ENCODE assay signal across 20 mouse cellular contexts in the genomic region with DNA sequence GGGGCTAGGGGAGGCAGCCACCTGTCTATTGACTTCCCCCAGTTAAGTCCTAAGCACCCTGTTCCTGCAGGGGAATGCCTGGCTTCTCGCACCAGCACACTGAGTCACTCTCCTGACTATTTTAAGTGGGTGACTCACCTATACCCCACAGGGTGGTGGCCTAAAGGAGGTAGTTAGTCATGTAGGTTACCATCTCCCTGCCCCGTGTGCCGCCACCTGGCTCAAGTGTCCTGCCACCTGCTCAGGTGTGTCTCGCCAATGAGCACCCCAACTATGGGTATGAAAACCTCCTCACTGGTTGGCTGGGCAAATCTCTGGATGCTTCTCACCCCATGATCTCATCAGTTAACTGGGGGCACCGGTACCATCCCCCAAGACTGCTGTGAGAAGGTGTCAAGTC.
DNase-seq lines count a peak whose midpoint lies in the region; ATAC-seq and TF ChIP-seq lines count a peak whose summit lies in the region.
"Had no signal": no experiment of that assay in that cellular context is flagged by ENCODE, and none has a peak within 500 bp of the region (broad histone marks: within the 10 kb centered on the region; RNA-seq: fewer than 3 reads in every experiment).

No protein-coding gene starts in this region.

- no peak for ATAC-seq in megakaryocyte, adult 5-6 weeks (ENCODE audit: poor library complexity, severe bottlenecking)
- ATAC-seq: activated CD4-positive, CD25-positive, alpha-beta regulatory T cell, adult 4 months; forebrain, embryonic 16.5 days; hindbrain, postnatal 0 days; Patski had no signal

- DNase-seq in cerebellum, adult 11-12 months, result peak; percentile 33
- no peak for DNase-seq in cerebellum, postnatal 10 days
- DNase-seq in cerebellum, adult 2 months, result peak; percentile 55 to 82
- DNase-seq in cerebellum, postnatal 25 days, result peak; percentile 49 to 69
- no peak for DNase-seq in embryo, embryonic 11 days
- no peak for DNase-seq in retina, postnatal 1 day
- DNase-seq: adrenal gland, postnatal 14 days; gastrocnemius, postnatal 14 days; heart, postnatal 10 days; kidney, adult 11 months had no signal

- no peaks in the 10 kb centered on the region for H3K27me3 ChIP-seq in megakaryocyte, embryonic 14.5 days (replicated peaks)
- H3K27me3 ChIP-seq in cerebellum, adult 2 months (ENCODE audit: control insufficient read depth, insufficient read depth, low read length), result no peaks in the 10 kb centered on the region
- H3K27me3 ChIP-seq: CH12.LX; embryonic facial prominence, embryonic 12.5 days; forebrain, embryonic 12.5 days; hindbrain, embryonic 13.5 days had no signal

- H3K27ac ChIP-seq in cerebellum, adult 2 months (ENCODE audit: insufficient read depth, low read length), result no peak overlapping the region
- H3K27ac ChIP-seq: embryonic facial prominence, embryonic 12.5 days; forebrain, embryonic 12.5 days; hindbrain, embryonic 13.5 days; hindbrain, postnatal 0 days had no signal

- whole genome bisulfite sequencing in cerebellum, adult 2 months, result 25% methylated on average over 5 of the region's 5 CpGs

- TF ChIP-seq CTCF in cerebellum, adult 2 months (IDR thresholded peaks at IDR 0.05; ENCODE audit: borderline replicate concordance, insufficient read depth, low read depth, low read length), result no peak

- H3K36me3 ChIP-seq in megakaryocyte, embryonic 14.5 days (replicated peaks; ENCODE audit: low read length), result no peaks in the 10 kb centered on the region
- H3K36me3 ChIP-seq: embryonic facial prominence, embryonic 12.5 days; forebrain, embryonic 12.5 days; hindbrain, embryonic 13.5 days had no signal

- H3K4me3 ChIP-seq in megakaryocyte, embryonic 14.5 days (replicated peaks), result peak overlapping the region; percentile 40
- no peak overlapping the region for H3K4me3 ChIP-seq in cerebellum, adult 2 months (replicated peaks; ENCODE audit: insufficient read depth, low read depth, low read length)
- H3K4me3 ChIP-seq: embryonic facial prominence, embryonic 12.5 days; forebrain, embryonic 12.5 days; hindbrain, embryonic 13.5 days had no signal

- no peak for TF ChIP-seq POLR2A in cerebellum, adult 2 months (IDR thresholded peaks at IDR 0.05; ENCODE audit: borderline replicate concordance, insufficient read depth, low read length)

- no peaks in the 10 kb centered on the region for H3K4me1 ChIP-seq in megakaryocyte, embryonic 14.5 days
- peaks cover 9% of the 10 kb centered on the region; the same call in 1 of the 2 replicates for H3K4me1 ChIP-seq in cerebellum, adult 2 months (ENCODE audit: control insufficient read depth, insufficient read depth, low read length)
- H3K4me1 ChIP-seq: embryonic facial prominence, embryonic 12.5 days; forebrain, embryonic 12.5 days had no signal

- peaks cover 74% of the 10 kb centered on the region for H3K9me3 ChIP-seq in megakaryocyte, embryonic 14.5 days
- H3K9me3 ChIP-seq: embryonic facial prominence, embryonic 12.5 days; hindbrain, embryonic 13.5 days had no signal

Comparison
In these comparisons a context has a peak if more than half of its experiments do, and no peak if none do; other contexts are left out.
1. DNase-seq: peak in cerebellum, adult 11-12 months (single experiment), cerebellum, adult 2 months (2 of 2) and cerebellum, postnatal 25 days (2 of 2); none in cerebellum, postnatal 10 days (0 of 2), embryo, embryonic 11 days (single experiment) and retina, postnatal 1 day (single experiment).